Mouse (Mus musculus): Measurements from ENCODE around the gene Olfr669. TPM values are rescaled to one million over a fixed set of nuclear protein-coding genes. Genes with fewer than 3 reads are reported as not detected.

The Olfr669 gene
- not detected in 2 replicates for polyA plus RNA-seq (2012; rRNA removed; ENCODE audit: low replicate concordance)

GRCm38 (mm10) chr7:104933940-104934339, at the start of gene Olfr669:
TSS of gene Olfr669 (plus strand) at chr7:104934240.

DNA sequence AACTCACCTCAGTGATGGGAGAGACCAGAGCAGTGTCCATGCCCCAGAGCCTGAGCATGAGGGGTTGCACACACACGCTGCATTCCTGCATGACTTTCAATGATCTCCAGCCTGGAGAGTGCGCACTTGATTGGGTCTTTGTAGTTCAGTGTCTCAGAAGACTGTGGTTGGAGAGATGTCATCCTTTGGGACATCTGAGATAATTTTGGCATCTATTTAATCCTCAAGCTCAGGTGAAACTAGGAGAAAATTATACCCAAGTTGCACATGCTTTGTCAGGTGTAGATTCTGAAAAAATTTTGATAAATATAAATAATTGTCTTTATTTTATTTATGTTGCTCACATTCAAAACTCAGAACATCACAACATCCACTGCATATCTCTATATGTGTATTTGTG, 38.2 kb upstream of the Olfr669 start, which contains the start of gene Olfr666:
Gene Olfr666 (minus strand): TSS at position 101 of the 400 bp plus-strand sequence.

GRCm38 (mm10) chr7:104921382-104921781, 12.7 kb upstream of the Olfr669 start, which contains the start of gene Olfr667:
TSS of gene Olfr667 (minus strand) at chr7:104921482.

DNA sequence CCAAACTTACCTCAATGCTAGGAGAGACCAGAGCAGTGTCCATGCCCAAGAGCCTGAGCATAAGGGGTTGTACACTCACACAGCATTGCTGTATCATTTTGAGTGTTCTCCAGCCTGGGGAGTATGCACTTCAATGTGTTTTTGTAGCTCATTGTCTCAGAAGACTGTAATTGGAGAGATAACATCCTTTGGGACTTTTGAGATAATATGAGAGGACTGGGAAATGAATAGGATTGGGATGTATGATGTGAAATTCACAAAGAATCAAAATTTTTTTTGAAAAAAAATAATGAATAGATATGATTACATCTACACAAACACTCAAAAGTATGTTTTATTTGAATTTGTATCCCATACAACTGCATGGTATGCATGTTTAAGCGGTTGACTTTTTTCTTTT, 6.1 kb upstream of the Olfr669 start, which contains the start of gene Olfr668:
Gene Olfr668 (minus strand): TSS at position 101 of the 400 bp plus-strand sequence.

GRCm38 (mm10) chr7:104962520-104962919, 28.5 kb downstream of the Olfr669 start, which contains the start of gene Olfr670:
TSS of gene Olfr670 (minus strand) at chr7:104962620.

GRCm38 (mm10) chr7:104979026-104979425, 45.0 kb downstream of the Olfr669 start, which contains the start of gene Olfr671:
TSS of gene Olfr671 (minus strand) at chr7:104979126.

Other genes with a start within 250 kb of the Olfr669 start
- gene Olfr661, start 247.7 kb upstream of the Olfr669 start, polyA plus RNA-seq (2012; rRNA removed; ENCODE audit: low replicate concordance) = not detected in 2 replicates
- gene Usp17le, start 156.8 kb upstream of the Olfr669 start, polyA plus RNA-seq (2012; rRNA removed; ENCODE audit: low replicate concordance) = not detected in 2 replicates
- not detected in 2 replicates for gene Usp17lb, start 91.6 kb upstream of the Olfr669 start, polyA plus RNA-seq (2012; rRNA removed; ENCODE audit: low replicate concordance)
- not detected in 2 replicates for gene Usp17la, start 77.2 kb upstream of the Olfr669 start, polyA plus RNA-seq (2012; rRNA removed; ENCODE audit: low replicate concordance)
- gene Olfr665, start 56.2 kb upstream of the Olfr669 start, polyA plus RNA-seq (2012; rRNA removed; ENCODE audit: low replicate concordance) = not detected in 2 replicates
- gene Olfr666, start 38.3 kb upstream of the Olfr669 start, polyA plus RNA-seq (2012; rRNA removed; ENCODE audit: low replicate concordance) = not detected in 2 replicates
- not detected in 2 replicates for gene Olfr667, start 12.8 kb upstream of the Olfr669 start, polyA plus RNA-seq (2012; rRNA removed; ENCODE audit: low replicate concordance)
- not detected in 2 replicates for gene Olfr668, start 6.2 kb upstream of the Olfr669 start, polyA plus RNA-seq (2012; rRNA removed; ENCODE audit: low replicate concordance)
- not detected in 2 replicates for gene Olfr670, start 28.4 kb downstream of the Olfr669 start, polyA plus RNA-seq (2012; rRNA removed; ENCODE audit: low replicate concordance)
- not detected in 2 replicates for gene Olfr671, start 44.9 kb downstream of the Olfr669 start, polyA plus RNA-seq (2012; rRNA removed; ENCODE audit: low replicate concordance)
- gene Olfr672, start 67.8 kb downstream of the Olfr669 start, polyA plus RNA-seq (2012; rRNA removed; ENCODE audit: low replicate concordance) = not detected in 2 replicates
- gene Olfr675, start 94.2 kb downstream of the Olfr669 start, polyA plus RNA-seq (2012; rRNA removed; ENCODE audit: low replicate concordance) = not detected in 2 replicates
- gene Olfr676, start 98.5 kb downstream of the Olfr669 start, polyA plus RNA-seq (2012; rRNA removed; ENCODE audit: low replicate concordance) = not detected in 2 replicates
- not detected in 2 replicates for gene Olfr677, start 117.1 kb downstream of the Olfr669 start, polyA plus RNA-seq (2012; rRNA removed; ENCODE audit: low replicate concordance)
- gene Olfr678, start 130.2 kb downstream of the Olfr669 start, polyA plus RNA-seq (2012; rRNA removed; ENCODE audit: low replicate concordance) = not detected in 2 replicates
- gene Olfr679, start 147.0 kb downstream of the Olfr669 start, polyA plus RNA-seq (2012; rRNA removed; ENCODE audit: low replicate concordance) = not detected in 2 replicates
- not detected in 2 replicates for gene Olfr680-ps1, start 158.6 kb downstream of the Olfr669 start, polyA plus RNA-seq (2012; rRNA removed; ENCODE audit: low replicate concordance)
- gene Olfr681, start 182.6 kb downstream of the Olfr669 start, polyA plus RNA-seq (2012; rRNA removed; ENCODE audit: low replicate concordance) = not detected in 2 replicates
- gene Olfr683, start 212.8 kb downstream of the Olfr669 start, polyA plus RNA-seq (2012; rRNA removed; ENCODE audit: low replicate concordance) = not detected in 2 replicates
- gene Olfr684, start 229.4 kb downstream of the Olfr669 start, polyA plus RNA-seq (2012; rRNA removed; ENCODE audit: low replicate concordance) = not detected in 2 replicates

Measured in mammary gland, adult 2 months (tissue).